Mouse (Mus musculus) spleen, adult 2 months (tissue): Measurements from ENCODE around the gene Myo15. TPM values are rescaled to one million over a fixed set of nuclear protein-coding genes. Genes with fewer than 3 reads are reported as not detected.

ENCODE experiments used
- DNase-seq, 2 experiments: peaks; one replicate each; pipeline versions ENCODE4 v3.0.0 to v3.0.0-alpha.2; 2012 to 2021; ENCODE audit warnings: low spot score in 2 of 2, low read depth in 1 of 2
- H3K27ac ChIP-seq: fragments of 200-500 bp; 2 replicates; pipeline ENCODE4 v1.5.1; 2012; ENCODE audit warnings: low read length, inconsistent platforms; ENCODE audit not compliant: insufficient read depth
- H3K27me3 ChIP-seq: fragments of 200-500 bp; 2 replicates; pipeline ENCODE4 v1.6.1; 2012; ENCODE audit warnings: mild to moderate bottlenecking, moderate library complexity, low read length, inconsistent platforms; ENCODE audit not compliant: control insufficient read depth, insufficient read depth
- H3K36me3 ChIP-seq: fragments of 200-500 bp; 2 replicates; pipeline ENCODE4 v1.6.1; 2012; ENCODE audit warnings: mild to moderate bottlenecking, low read length, inconsistent platforms; ENCODE audit not compliant: control insufficient read depth, insufficient read depth
- H3K4me1 ChIP-seq: fragments of 200-500 bp; 2 replicates; pipeline ENCODE4 v1.6.1; 2011; ENCODE audit warnings: inconsistent platforms; ENCODE audit not compliant: control insufficient read depth, insufficient read depth, insufficient read length
- H3K4me3 ChIP-seq: fragments of 200-500 bp; 2 replicates; pipeline ENCODE4 v1.5.1; 2011; ENCODE audit warnings: mild to moderate bottlenecking, inconsistent platforms; ENCODE audit not compliant: insufficient read depth, insufficient read length; ENCODE audit errors: extremely low read depth
- CTCF ChIP-seq: fragments of 200-500 bp; IDR thresholded peaks from 2 replicates; pipeline ENCODE4 v1.5.1; 2011; ENCODE audit warnings: mild to moderate bottlenecking, inconsistent platforms; ENCODE audit not compliant: insufficient read depth, insufficient read length, insufficient replicate concordance; ENCODE audit errors: extremely low read depth
- POLR2A ChIP-seq: fragments of 200-500 bp; IDR thresholded peaks from 2 replicates; pipeline ENCODE4 v1.6.1; 2011; ENCODE audit warnings: low read depth, low read length, inconsistent platforms
- WGBS: fragments of 180-500 bp; shearing (Covaris S2); methylation state at CpG from one replicate; pipeline ENCODE4 v1.1.7; 2018; 5-methylcytosine and 5-hydroxymethylcytosine counted together
- polyA plus RNA-seq: library from polyadenylated mRNA; depleted of rRNA; stranded (reverse); fragments of >200 nt; gene quantifications from 2 replicates; pipeline ENCODE4 v1.2.3, GENCODE M21; 2012

Myo15 gene
- polyA plus RNA-seq, 1 experiment, result 0.69 TPM

- Histone ChIP-seq H3K4me1 (peaks cover 4% of the 10 kb centered on the region; the same call in 1 of the 2 replicates), H3K27ac (no peak overlapping the region), H3K36me3 (peaks cover 34% of the 10 kb centered on the region), H3K27me3 (no peaks in the 10 kb centered on the region), H3K4me3 (no peak overlapping the region)
- DNase-seq, result no peak
- WGBS, result 88% methylated on average over 1 of the region's 1 CpGs
- TF ChIP-seq POLR2A (no peak), CTCF (no peak)
Observed at GRCm38 (mm10) chr11:60457973-60458372, 11.2 kb upstream of the Myo15 start.

DNA sequence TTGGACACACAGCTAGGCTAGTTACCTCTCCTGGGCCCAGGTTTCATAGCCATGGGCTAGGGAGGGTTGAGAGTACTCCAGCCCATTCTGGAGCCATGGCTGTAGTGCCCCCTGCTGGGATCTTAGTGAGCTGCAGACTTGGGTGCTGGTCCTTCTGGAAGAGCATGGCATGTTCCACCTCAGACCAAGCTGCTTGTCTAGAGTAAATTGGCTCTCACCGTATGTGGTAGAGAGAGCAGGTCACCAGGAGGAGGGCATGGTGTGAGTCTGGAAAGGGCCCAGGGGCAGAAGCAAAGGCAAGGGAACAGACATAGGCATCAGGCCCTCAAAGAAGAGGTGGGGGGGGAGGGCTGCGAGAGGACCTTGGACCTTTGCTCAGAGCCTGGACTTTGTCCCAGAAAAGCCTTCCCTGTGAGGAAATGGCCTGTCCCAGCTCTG is 3.2 kb upstream of the Myo15 start:
- DNase-seq, result peak in 1 of 2 experiments; percentile 25
- H3K4me3 ChIP-seq, result no peak overlapping the region
- no peaks in the 10 kb centered on the region for H3K4me1 ChIP-seq
- H3K27ac ChIP-seq, result no peak overlapping the region
- H3K27me3 ChIP-seq, result no peaks in the 10 kb centered on the region
- no peak for TF ChIP-seq POLR2A
- TF ChIP-seq CTCF, result peak; percentile 59; the same call in 1 of the 2 replicates
- peaks cover 37% of the 10 kb centered on the region for H3K36me3 ChIP-seq
- WGBS, result 87% methylated on average over 2 of the region's 2 CpGs

- TF ChIP-seq POLR2A, result no peak
- WGBS, result 90% methylated on average over 9 of the region's 9 CpGs
Observed at GRCm38 (mm10) chr11:60470743-60471142, 1.6 kb downstream of the Myo15 start.

DNA sequence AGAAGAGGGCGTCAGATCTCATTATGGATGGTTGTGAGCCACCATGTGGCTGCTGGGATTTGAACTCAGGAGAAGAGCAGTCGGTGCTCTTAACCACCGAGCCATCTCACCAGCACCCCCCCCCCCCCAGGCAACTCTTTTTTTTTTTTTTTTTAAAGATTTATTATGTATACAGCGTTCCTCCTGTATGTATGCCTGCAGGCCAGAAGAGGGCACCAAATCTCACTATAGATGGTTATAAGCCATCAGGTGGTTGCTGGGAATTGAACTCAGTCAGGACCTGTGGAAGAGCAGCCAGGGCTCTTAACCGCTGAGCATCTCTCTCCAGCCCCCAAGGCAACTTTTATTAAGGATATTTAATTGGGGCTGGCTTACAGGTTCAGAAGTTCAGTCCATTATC is 5.4 kb downstream of the Myo15 start:
- Histone ChIP-seq H3K4me3 (no peak overlapping the region), H3K4me1 (no peaks in the 10 kb centered on the region), H3K27ac (no peak overlapping the region), H3K27me3 (no peaks in the 10 kb centered on the region), H3K36me3 (no peaks in the 10 kb centered on the region)
- TF ChIP-seq CTCF (no peak), POLR2A (no peak)
- WGBS, result 82% methylated on average over 5 of the region's 5 CpGs
- DNase-seq, result no peak

More at GRCm38 (mm10) chr11:60470743-60471142, 1.6 kb downstream of the Myo15 start:
- Histone ChIP-seq H3K27ac (no peak overlapping the region), H3K36me3 (peaks cover 19% of the 10 kb centered on the region), H3K4me1 (no peaks in the 10 kb centered on the region), H3K4me3 (no peak overlapping the region), H3K27me3 (no peaks in the 10 kb centered on the region)
- DNase-seq, result no peak

GRCm38 (mm10) chr11:60475668-60476362 is 6.7 kb downstream of the Myo15 start:
- H3K27me3 ChIP-seq, result no peaks in the 10 kb centered on the region
- H3K4me1 ChIP-seq, result no peaks in the 10 kb centered on the region
- H3K4me3 ChIP-seq, result no peak overlapping the region
- 89% methylated on average over 5 of the region's 5 CpGs for WGBS
- H3K27ac ChIP-seq, result no peak overlapping the region
- H3K36me3 ChIP-seq, result no peaks in the 10 kb centered on the region
- DNase-seq, result no peak
- TF ChIP-seq CTCF, result no peak
- no peak for TF ChIP-seq POLR2A

DNA sequence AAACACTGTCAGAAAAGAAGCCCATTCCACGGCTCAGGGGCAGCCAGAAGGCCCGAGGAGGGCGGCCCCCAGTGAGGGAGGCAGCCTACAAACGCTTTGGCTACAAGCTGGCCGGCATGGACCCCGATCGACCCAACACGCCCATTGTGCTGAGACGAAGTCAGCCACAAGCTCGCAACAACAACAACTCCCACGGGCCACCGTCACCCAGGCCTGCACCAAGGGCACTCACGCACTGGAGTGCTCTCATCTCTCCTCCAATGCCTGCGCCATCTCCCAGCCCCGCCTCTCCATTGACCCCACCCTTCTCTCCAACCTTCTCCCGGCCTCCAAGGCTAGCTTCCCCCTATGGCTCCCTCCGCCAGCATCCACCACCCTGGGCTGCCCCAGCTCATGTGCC is 9.0 kb downstream of the Myo15 start:
- Histone ChIP-seq H3K4me1 (no peaks in the 10 kb centered on the region), H3K36me3 (no peaks in the 10 kb centered on the region), H3K27ac (no peak overlapping the region), H3K4me3 (no peak overlapping the region), H3K27me3 (no peaks in the 10 kb centered on the region)
- 63% methylated on average over 17 of the region's 17 CpGs for WGBS
- no peak for DNase-seq
- TF ChIP-seq CTCF, result no peak
- TF ChIP-seq POLR2A, result no peak

- H3K4me3 ChIP-seq, result no peak overlapping the region
- DNase-seq, result no peak
- H3K36me3 ChIP-seq, result no peaks in the 10 kb centered on the region
- no peak overlapping the region for H3K27ac ChIP-seq
- no peaks in the 10 kb centered on the region for H3K4me1 ChIP-seq
- 68% methylated on average over 3 of the region's 3 CpGs for WGBS
- H3K27me3 ChIP-seq, result no peaks in the 10 kb centered on the region
- TF ChIP-seq POLR2A (no peak), CTCF (no peak)
Observed at GRCm38 (mm10) chr11:60486267-60486666, 17.1 kb downstream of the Myo15 start.
